Mouse (Mus musculus) telencephalon, adult 2 months (tissue): ENCODE results near the gene Shld2.

ENCODE experiments used
- DNase-seq: peaks from one replicate; pipeline ENCODE4 v3.0.0-alpha.2; 2011; ENCODE audit warnings: low read depth, low spot score

Shld2 gene

DNA sequence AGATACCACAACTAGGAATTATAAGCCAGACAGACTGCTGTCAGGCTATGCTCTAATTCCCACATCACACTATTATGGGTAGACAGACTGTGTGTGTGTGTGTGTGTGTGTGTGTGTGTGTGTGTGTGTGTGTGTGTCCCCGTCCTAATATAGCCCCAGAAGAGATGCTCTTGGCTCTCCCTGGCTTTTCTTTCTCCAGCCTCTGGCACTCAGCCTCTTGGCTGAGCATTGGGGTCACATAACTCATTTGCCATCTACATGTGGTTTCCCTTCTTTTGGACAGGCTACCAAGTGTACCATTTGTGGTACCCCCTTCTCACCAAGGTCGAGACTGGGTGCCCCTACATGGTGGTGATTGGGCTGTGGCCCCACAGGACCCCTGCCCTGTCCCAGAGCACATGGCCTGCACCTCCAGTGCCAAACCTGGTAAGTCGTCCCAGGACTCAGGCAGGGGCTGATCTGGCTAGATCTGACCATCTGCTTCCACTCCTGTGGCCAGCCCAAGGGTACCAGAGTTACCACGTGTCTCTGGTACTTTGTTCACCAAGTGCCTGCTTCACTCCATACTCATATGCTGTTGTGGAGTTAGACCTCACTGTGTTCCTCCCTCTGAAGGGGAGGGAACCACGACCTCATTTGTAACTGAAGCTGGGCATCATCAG, 88.7 kb downstream of the Shld2 start:
- DNase-seq: no peak

DNA sequence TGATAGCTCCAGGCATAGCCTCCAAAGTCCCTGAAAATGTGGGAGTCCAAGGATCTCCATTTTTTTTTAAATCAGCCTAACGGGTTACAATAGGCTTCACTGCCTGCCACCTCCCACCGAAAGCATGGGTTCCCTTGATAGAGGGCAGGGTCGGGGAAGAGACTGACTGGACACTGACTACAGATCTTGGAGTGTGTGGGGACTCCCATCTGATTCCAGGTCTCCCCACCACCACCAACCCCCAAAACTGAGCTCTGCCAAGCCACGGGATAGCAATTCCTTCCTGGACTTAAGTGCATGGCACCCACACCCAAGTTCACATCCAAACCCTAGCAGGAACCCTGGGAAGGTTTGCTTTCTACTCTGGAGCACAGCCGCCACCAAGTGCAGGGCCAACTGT, 89.9 kb downstream of the Shld2 start:
- DNase-seq: no peak

DNA sequence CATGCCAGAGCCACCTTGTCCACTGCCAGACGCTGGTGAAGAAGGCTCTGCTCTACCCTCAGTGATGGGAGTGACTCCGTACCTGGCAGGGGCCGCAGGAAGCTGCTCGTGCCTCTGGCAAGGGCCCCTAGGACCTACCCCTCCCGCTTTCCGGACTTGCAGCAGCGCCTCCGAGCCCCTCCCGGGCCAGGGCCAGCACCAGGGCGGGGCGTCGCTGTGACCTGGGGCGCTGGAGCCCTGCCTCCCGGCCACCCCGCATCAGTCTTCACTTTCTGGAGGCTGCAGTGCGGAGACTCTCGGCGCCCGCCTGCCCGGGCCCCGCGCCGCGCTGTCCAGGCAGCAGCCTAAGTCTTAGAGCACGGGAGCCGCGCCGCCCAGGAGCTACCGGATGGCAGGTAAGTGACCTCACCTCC, 90.5 kb downstream of the Shld2 start:
- no peak for DNase-seq

DNA sequence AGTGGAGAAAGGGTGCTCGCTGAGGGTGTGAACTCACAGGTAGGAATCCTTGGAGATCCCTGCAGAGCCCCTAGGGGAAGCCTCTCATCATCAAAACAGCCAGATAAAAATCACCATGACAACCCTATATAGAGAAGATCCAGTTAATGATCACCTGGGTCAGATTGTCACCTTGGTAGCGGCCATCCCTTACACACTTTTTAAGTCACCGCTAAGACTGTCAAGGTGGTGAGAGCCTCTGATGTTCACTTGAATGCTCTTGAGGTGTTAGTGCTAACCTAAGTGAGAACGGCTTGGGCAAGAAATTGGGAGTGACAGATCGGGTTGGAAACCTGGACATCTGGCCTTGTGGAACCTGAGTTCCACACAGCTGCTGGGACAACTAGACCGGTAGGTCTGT, 91.0 kb downstream of the Shld2 start, which contains the start of gene Syt15:
TSS of gene Syt15 (plus strand) at position 301 of the 400 bp plus-strand sequence.
- no peak for DNase-seq

DNA sequence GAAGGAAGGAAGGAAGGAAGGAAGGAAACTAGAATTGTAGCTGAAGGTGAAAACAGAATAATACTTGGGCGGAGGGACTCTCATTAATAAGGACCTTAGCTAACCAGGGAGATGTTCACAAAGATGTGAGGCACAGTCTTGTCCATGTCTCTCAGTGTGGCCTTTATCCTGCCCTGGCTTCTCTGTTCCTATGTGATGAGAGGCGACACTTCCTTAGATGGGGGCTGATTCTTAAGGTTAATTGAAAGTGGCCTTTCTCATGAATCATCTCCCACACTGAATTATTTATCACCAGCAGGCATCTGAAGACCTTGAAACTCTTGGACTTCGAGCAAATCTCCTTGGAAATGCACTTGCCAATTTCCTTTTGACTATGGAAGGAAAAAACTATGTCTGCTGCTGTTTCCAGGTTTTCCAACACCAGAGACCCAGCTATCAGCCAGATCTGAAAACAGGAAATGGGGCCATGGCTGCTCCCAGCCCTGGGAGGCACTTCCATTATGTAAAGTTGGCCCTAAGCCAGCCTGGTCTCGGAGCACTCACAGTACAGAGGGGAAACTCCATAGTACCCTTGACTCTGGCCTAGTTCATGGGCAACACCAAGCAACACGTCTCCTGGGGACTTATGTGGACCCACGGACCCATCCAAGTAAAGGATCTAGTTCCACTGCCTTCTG, 94.7 kb downstream of the Shld2 start:
- no peak for DNase-seq

DNA sequence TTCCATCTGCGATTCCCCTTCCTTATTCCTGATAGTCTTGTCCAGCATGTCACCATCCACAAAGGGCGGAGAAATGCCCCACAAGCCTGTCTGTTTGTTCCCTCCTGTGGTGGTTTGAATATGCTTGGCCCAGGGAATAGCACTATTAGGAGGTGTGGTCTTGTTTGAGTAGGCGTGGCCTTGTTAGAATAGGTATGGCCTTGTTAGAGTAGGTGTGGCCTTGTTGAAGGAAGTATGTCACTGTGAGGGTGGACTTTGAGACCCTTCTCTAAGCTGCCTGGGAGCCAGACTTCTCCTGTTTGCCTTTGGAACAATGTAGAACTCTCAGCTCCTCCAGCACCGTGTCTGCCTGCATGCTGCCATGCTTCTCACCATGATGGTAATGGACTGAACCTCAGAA, 100.4 kb downstream of the Shld2 start:
- DNase-seq: no peak

DNA sequence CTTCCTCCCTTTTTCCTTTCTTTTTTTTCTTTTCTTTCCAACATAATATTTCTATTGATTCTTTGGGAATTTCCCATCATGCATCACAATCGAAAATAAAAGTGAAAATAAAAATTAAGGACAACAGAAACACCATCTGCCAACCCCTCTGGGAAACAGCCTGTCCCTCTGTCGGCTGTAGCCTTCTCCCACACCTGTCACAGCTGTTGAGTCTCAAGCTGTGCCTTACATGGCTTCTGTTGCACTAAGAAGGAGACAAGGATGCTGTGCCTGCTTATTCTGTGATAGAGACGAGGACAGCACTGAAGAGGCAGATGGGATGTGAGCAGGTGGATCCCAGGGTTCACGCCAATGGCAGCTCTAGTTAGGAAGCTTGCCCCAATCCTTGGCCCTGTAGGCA, 101.2 kb downstream of the Shld2 start:
- no peak for DNase-seq

DNA sequence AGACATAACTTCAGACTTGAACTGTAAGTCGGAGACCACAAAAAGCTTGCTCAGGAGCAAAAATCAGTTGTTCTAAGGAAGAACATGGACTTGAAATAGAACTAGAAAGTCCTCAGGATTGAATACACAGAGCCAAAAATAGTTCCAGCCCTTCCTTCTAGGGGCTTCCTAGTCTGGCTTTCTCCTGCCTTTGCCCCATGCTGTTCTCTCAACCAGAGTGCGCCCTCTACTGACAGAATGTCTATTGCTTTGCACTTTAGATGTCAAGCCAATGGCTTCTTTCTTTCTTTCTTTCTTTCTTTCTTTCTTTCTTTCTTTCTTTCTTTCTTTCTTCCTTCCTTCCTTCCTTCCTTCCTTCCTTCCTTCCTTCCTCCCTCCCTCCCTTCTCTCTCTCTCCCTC, 101.6 kb downstream of the Shld2 start:
- no peak for DNase-seq

DNA sequence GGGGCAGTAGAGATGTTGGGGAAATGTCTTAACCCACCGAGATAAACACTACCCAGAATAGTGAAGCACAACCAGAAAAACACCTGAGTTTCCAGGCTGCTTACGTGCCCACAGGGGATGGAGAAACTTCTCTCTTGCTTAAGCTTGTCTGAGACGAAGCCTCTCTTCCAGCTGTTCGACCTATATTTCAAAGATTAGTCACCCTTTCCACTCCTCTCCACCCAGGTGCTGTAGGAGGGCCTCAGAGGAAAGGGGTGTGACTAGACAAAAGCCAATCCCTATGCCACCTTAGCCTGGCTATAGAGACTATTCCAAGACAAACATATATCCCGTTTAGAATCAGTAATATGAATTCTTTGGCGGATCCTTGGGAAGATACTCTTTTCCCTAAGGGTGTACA, 102.3 kb downstream of the Shld2 start:
- no peak for DNase-seq

DNA sequence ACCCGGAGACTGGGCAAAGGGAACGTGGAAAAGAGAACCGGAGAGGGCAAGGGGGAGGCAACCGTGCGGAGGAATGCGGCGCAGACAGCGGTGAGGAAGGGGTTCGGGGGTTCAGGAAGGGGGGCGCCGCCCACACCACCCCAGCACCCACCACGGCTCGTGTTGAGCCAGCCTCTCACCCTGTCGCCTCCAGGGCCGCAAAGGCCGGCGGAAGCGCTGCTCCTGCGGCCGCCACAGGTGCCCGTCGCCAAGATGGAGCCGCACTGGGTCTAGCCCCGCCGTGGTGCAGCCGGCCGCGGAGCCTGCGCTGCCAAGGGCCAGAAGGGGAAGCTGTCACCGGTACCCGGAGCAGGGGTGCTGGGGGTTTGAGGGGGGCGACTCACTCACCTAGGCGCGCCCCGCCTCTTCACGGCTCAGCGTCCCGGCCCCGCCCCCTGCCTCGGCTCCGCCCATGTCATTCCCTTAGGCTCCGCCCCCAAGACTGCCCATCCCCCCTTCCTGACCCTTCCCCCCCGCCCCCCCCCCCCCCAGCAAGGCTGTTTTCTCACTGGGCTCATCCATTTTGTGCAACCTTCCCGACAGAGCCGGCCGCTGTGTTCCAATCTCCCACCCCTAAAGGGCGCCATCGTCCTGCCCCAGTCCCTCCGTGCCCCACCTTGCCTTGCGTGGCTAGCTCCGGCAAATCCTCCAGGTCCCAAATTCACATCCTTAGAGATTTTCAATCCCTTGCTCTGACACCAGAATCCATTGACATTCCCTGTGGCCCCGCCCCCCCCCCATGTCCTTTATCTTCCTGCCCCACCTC, 108.9 kb downstream of the Shld2 start, which contains the start of gene Gprin2:
TSS of gene Gprin2 (minus strand) at position 423 of the 805 bp plus-strand sequence.
- DNase-seq: no peak

DNA sequence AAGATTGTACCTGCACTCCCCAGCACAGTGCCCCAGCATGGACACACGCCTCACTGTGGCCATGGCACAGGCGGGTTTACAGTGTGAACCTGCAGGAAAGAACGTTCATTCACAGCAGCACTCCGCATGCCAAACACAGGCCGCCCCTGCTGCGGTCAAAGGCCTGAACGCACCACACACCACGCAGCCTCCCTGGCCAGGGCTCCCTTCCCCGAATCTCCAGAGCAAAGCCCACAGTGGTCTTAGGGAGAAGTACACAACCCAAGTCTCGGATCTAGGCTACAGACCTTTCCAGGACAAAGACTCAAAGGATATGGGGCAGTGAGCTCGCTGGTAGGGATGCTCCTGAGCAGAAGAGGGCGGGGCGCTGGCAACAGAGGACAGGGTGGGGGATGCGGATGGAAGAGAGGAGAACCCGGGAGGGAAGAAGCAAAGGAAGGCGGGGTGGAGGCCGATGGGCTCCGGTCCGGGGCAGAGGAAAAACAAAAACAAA, 109.5 kb downstream of the Shld2 start:
- DNase-seq: no peak

DNA sequence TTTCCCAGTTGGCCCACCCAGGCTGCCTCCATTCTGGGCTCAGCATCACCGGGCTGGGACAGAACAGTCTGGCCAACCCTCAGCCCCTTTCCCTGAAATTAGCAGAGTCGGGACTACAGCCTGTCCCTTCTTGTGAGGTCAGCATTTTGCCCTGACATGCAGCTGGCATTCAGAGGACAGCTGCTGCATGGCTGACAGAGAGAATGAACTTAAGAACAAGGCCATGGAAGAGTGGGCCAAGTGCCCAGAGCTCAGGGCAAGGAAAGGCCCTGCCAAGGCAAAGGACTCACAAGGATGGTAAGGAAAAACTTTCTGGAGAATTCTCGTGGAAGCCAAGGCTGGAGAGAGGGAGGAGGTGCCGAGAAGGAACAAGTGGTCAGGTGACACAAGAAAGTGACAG, 113.6 kb downstream of the Shld2 start:
- no peak for DNase-seq

DNA sequence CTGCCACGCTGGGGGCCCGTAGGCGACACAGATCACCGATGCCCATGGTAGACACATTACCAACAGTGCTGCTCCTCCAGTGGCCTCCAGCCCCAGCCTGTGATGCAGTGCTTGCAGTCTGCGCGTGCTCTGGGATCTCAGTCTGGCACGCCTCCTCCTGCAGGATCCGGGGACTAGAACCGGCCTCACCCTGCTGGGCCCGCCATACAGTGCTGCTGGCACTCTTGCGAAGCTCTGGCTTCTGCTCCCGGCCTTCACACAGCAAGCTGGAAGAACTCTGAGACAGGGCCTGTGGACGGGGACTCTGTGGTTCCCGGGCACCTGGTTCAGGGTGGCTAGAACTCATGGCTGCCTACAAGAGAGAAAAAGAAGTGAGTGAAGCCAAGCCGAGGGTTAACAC, 114.8 kb downstream of the Shld2 start:
- no peak for DNase-seq

DNA sequence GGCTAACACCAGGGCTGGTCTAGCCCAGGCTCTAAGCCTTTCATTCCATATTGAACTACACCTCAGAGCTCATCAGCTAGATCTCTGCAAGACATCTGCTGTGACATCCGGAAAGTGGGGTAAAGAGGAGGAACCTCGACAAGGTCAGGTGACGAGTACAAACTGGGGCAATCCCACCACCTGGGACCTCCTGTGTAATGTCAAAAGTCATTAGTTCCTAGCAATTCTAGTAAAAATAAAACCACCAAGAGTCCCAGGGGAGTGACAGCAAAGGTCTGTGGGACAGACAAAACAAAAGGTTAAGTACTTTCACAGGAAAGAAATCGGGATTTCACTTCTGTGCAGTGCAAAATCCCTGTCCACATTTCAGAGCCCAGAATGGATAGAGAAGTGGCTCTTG, 116.4 kb downstream of the Shld2 start:
- DNase-seq: no peak

DNA sequence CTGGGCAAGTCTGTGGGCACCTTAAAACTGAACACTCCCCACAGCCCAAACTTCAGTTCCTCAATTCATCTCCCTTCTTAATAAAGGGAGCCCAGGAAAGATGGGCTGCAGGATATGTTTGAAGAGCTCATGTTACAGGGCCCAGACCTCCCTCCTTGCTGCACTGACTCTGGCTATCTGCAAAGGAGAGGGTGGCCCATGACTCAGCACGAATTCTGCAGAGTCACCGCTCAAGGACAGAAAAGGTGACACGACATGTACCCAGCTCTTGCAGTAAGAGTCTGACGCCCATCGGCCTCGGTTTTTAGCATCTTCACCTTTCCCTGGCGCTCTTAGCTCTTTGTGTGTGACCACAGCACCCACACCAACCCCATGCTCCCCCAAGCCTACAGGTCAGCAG, 119.9 kb downstream of the Shld2 start:
- DNase-seq: no peak

DNA sequence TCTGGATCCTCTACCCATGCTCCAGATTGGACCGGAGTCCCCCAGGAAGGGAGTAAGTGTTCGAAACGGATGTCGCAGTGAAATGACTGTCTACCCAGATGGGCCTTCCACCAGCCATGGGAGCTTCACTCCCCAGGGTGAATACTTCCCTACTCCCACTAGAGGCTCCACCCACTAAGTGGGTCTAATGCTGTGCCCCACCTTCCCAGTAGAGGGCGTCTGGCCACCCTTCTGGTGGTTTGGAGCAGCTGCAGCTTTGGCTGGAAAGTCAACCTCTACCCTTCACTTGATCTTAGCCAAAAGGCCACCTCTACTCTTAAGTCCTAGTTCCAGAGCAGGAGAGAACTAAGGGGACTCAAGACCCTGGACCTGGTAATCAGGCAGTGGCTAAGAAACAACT, 121.7 kb downstream of the Shld2 start:
- no peak for DNase-seq
